Mouse (Mus musculus) cerebellum, postnatal 14 days (tissue): Measurements from ENCODE around the gene Tnc.

Experiments used
- DNase-seq, 2 experiments: peaks; one replicate each; pipeline ENCODE4 v3.0.0; 2021; ENCODE audit warnings: mixed read lengths in 2 of 2

Tnc gene

DNA sequence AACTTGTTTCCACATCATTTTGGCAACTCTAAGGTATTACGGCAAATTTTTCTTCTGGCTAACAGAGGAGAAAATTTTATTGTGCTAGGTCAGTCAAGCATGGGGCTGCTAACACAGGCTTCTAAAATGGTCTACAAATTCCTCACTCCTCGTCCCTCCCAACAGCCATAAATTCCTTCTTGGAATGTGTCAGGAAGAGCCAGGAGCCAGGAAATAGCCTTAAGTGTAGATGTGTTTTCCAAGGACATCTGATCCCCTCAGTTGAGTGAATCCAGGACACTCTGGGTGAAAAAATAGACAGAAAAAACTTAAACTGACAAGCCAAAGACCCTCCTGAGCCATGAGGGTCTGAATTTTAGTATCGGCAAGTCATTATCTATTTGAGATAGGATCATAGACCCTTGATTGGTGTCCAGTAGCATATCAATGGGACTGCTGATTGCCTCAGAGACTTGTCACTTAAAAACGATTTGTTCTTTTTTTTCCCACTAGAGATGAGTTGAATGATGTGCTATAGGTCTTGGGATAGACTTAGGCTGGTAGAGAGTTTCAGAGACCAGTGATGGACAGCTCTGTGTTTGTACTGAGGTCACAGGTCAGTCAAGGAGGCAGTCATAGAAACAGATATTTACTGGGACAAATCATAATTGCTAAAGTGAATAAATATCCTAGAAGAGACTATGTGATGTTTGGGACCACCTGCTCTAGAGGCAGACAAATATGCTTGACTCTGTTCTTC is 22.6 kb downstream of the Tnc start:
- no peak for DNase-seq

DNA sequence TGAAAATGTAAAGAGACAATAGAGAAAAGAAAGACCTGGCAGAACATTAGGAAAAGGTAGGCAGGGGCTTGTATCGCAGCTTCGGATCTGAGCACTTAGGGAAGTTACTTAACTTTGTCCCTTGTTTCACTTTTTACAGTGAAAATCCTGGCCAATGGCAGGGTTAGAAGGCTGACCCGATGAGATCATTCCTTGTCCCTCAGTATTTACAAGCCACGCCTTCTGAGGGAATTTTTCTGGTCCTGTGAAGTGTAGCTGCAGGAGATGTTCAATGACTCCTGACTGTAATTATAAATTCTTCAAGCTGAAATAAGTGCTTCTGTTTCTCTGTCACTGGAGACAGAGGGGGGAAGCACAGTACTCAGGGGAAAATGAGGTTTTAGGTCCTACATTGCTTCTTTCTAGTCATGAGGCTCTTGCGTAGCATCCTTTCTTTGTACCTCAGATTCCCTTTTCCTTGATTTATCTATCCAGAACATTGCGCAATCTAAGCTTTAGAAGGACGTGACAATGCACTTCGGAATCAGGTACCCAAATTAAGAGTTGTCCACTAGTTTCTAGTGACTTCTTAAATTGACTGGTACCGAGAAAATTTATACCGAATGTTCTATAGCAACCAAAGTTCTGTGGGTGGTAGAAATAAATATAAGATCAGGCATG is 25.8 kb downstream of the Tnc start:
- no peak for DNase-seq

DNA sequence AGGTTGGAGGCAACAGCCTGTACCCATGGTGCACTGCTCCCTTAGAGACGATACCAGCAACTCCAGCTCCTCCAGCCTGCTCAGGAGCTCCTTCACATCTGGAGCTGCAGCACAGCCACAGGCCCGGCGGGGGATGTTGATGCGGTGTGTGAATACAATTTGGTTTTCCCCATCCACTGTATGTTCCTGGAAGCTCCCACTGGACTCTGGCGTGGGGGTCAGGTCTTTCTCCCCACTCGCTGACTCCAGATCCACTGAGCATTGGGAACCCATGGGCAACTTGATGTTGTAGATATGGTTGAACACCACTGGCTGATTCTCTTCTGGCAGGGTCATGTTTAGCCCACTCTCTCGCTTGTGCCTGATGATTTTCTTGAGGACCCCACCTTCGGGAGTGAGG is 26.7 kb downstream of the Tnc start:
- no peak for DNase-seq

DNA sequence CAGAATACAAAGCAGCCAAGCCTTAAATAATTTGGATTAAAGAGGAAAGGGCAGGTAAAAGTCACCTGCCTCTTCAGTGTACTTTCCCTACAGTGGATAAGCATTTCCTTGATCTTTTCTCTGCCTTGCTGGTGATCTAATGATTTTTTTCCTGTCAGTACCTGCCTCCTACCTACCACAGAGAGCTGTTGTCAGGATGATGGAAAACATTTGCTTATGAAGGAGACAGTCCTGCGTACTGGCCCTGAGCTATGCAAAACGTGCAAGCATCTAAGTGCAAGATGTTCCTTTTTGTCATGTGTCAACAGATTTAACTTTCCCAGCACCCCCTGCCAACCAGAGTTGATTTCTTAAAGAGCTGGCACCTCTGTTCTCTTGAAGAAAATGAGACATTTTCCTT is 35.5 kb downstream of the Tnc start:
- no peak for DNase-seq

DNA sequence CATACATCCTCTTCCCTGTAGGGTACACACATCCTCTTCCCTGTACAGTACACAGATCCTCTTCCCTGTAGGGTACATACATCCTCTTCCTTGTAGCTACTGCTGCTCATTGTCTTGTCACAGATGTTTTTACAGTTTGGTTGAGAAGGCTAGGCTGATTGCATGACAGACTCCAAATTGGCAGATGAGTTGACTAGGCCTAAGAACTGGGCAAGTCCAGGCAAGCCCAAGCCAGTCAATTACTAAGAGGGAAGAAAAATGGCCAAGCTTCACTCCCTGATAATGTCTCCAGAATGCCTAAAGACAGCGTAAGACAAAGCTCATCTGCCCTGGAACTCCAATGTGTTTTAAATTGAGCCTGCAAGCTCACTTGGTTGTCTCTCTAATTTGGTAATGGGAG is 36.9 kb downstream of the Tnc start:
- DNase-seq, result no peak

GRCm38 (mm10) chr4:64005198-64005597 is 41.6 kb downstream of the Tnc start:
- DNase-seq, result no peak

- no peak for DNase-seq
Observed at GRCm38 (mm10) chr4:64003677-64004076, 43.1 kb downstream of the Tnc start.

- DNase-seq, result no peak
Observed at GRCm38 (mm10) chr4:64002168-64002567, 44.6 kb downstream of the Tnc start.

DNA sequence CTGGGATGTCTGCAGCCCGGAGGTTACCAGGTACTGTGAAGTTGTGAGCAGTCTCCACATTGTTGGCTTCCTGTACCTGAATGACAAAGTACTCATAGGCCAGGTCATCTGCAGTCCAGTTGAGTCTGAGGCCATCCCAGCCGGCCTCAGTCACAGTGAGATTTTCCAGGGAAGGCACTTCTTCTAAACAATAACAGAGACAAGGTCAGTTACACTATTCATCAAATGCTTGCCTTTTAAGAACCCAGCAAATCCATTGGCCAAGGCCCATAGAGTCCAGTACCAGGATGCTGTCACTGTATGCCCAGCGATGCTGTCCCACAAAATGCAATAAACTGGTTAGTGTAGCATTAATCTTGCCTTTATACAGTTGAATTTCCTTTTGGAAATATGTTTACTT is 46.0 kb downstream of the Tnc start:
- no peak for DNase-seq

DNA sequence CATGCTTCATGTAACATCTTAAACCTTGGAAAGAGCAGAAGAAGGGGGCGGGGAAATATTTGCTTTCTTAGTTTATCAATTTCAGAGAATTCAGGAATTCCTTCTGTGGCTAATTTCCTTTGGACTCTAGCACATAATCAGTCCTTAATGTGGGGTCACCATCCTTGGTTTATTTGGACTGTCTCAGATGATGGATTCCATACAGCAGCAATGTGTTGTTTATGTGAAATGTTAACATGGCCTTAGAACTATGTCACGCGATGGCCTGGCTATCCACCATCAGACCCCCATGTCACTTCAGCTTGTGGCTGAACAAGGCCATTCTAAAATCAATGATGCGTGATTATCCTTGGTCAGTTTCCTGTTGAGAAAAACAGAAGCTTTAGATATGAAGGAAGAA is 46.5 kb downstream of the Tnc start:
- no peak for DNase-seq

DNA sequence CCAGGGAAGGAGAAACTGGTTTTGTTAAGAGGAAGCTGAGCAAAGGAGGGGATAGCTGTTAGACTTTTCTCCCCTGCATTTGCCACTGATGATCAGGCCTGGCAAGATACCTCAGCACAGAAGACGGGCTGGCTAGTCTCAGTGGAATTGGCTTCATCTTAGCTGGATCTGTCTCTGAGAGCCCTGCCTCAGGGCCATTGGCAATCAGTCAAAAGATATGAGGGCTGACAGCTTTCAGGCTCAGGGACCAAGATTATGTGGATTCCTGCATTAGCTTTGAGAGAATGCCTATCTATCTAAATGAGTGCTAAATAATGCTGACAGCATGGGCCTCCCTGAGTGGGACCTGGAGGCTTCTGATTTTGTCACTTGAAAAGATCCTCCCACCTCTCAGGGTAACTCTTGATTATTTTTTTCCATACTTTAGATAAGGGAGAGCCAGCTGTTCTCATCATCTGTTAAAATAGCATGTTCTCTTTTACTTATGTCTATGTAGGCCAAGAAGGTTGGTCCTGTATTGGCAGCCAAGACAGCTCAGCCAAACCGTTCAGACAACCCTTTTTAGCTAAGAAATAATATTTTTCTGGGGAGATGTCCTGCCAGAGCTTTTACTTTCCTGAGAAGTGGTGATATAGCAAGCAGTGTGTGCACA is 53.2 kb downstream of the Tnc start:
- peak; percentile 33 to 38 for DNase-seq

GRCm38 (mm10) chr4:63990216-63990615 is 56.6 kb downstream of the Tnc start:
- DNase-seq, result no peak

- DNase-seq, result no peak
Observed at GRCm38 (mm10) chr4:63988090-63988489, 58.7 kb downstream of the Tnc start.

DNA sequence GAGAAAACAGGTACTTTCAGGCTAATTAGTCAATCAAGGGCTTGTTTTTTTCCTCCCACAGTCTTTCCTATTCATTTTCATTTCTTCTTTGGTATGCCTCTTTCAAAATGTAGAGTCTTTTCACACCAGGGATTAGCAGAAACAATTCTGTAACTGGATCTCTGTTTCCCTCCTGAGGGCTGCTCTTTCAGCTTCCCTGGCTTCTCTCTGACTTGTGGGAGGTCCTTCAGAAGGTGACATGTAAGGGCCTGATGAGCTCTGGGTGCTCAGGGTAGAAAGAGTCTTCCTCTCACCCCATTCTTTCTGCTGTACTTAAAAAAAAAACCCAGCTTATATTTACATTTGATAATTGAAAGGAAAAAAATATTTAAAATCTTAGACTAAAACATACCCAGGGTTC is 60.2 kb downstream of the Tnc start:
- no peak for DNase-seq

GRCm38 (mm10) chr4:63983098-63983445 is 63.7 kb downstream of the Tnc start:
- no peak for DNase-seq

DNA sequence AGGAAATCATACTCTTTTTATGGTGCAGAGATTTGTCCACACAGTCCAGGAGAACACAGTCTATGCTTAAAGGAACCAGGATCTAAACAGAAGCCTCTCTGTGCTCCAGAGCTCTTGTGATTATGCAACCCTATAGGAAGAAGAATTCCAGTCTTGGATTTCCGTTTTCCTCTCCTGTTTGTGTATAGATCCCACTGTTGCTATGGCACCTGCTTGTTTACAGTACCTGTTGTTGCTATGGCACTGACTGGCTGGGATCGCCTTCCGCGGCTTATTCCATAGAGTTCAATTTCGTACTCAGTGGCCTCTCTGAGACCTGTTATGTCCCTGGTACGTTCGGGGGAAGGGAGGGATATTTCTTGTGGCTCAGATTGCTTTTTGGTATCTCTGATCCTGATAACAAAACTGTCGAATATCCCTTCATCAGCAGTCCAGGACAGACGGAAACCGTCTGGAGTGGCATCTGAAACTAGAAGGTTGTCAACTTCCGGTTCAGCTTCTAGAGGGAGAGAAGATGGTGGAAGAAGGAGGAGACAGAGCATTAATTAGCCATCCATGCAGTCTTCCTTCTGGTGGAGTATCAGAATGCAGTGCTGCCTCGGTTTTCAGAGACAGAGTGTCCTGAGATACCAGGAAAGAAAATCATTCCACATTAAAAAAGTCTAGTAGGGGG is 64.3 kb downstream of the Tnc start:
- no peak for DNase-seq

DNA sequence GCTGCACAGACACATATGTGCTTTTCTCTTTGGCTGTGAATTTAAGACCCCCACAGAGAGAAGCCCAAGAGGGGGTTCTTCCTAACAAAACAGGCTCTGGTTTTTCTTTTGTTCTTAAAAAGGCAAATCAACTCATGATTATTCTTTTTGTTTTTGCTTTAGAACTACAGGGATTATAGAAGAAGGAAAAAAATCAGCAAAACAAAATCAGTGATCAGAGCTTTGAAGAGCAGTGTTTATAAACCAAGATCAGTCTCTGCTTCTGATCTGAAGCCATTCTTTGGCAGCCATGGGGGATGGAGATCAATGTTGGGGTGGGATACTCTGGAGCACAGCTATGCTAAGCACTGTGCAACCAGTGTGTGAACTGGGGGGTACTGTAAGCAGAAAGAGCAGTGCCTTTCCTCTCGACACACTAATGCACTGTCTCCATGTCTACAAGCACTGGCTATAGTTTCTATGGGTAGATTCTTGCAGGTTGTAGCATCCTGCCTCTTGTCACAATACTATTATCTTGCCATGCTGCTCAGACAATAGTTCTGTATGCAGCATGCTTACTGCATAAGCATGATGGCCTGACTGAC is 66.5 kb downstream of the Tnc start:
- no peak for DNase-seq

DNA sequence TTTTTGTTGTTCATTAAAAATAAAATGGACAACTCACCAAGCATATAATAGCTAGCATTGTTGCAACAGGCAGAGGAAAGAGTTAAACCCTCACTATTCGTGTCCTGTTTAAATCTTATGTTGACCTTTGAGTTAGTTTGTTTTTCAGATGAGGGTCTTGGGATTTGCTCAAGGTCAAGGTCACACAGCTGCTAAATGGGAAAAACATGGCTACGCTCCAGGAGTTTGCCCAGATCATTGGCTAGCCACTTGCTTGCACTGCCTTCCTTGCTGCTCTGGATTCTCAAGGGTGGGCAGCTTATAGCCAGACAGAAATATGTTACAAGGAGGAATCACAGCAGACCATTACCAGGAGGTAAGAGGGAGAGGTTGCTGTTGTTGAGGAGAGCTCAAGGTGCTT is 67.2 kb downstream of the Tnc start:
- DNase-seq, result no peak

DNA sequence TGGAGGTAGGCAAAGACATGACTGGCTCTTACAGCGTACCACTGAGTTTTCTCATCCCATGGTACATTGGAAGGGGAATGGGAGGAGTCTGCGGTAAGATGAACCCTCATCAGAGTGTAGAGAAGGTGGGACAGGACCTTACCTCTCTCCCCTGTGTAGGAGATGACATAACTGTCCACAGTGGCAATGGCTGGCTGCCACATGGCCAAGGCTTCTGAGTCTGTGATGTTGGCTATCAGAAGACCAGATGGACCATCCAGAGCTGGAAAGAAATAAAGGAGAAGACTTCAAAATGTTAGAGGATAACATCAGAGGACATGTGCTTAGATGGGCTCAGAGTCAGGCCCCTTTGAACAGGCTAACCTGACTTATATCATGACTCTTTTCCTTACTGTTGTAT is 74.3 kb downstream of the Tnc start:
- DNase-seq, result peak; percentile 33 to 34

DNA sequence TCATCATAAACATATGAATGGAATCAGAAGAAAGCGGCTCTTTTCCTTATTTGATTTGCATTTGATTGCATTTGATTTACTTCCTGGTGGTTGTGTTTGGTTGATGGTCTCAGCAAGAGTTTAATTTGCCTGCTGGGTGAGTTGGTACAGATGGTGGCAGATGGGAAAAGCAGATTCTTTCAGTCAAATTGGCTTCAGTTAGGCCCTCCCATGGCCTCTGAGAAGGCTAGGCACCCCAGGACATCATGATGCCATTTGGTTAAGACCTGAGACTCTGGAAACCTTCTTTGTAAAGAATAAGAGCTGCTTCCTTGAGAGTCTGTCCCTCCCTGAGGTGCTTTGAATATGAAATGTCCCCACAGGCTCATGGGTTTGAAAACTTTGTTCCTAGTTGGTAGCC is 75.1 kb downstream of the Tnc start:
- DNase-seq, result peak; percentile 29 to 69

DNA sequence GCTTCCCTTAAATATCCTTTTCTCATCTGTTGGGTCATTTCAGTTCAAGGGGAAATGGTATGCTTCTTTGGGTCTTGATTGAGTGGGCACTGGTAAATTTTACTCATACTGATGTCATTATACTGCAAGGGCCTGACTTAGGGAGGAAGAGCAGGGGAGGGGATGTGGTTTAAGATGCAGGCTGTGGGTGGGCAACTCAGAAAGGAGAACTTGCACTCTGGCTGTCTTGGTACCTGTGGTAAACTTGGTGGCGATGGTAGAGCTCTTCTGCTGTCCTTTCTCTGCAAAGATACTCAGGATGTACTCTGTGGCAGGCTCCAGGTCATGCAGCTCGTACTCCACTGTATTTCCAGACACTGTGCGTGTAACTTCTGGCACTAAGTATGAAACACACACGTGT is 75.9 kb downstream of the Tnc start:
- no peak for DNase-seq

- DNase-seq, result no peak
Observed at GRCm38 (mm10) chr4:63969891-63970290, 76.9 kb downstream of the Tnc start.

GRCm38 (mm10) chr4:63963410-63963809 is 83.4 kb downstream of the Tnc start:
- DNase-seq, result no peak
